Mouse (Mus musculus) embryonic facial prominence, embryonic 12.5 days (tissue): Measurements from ENCODE around the gene Cox4i1. TPM values are rescaled to one million over a fixed set of nuclear protein-coding genes. Genes with fewer than 3 reads are reported as not detected.

Experiments
- ATAC-seq: fragments of 200-750 bp; cut with Nextera tagmentation; 2 replicates; pipeline ENCODE4 v1.8.0; 2017; ENCODE audit not compliant: insufficient number of reproducible peaks, insufficient read depth, low FRiP score, low TSS enrichment
- H3K27ac ChIP-seq: fragments of 300-500 bp; sonication (generic); 2 replicates; pipeline ENCODE4 v1.5.1; 2016; ENCODE audit warnings: mild to moderate bottlenecking
- H3K27me3 ChIP-seq: fragments of 300-500 bp; sonication (generic); 2 replicates; pipeline ENCODE4 v1.6.1; 2016; ENCODE audit warnings: mild to moderate bottlenecking, moderate library complexity
- H3K36me3 ChIP-seq: fragments of 300-500 bp; sonication (generic); 2 replicates; pipeline ENCODE4 v1.6.1; 2016; ENCODE audit warnings: mild to moderate bottlenecking
- H3K4me1 ChIP-seq: fragments of 300-500 bp; sonication (generic); 2 replicates; pipeline ENCODE4 v1.6.1; 2016
- H3K4me2 ChIP-seq: fragments of 300-500 bp; sonication (generic); replicated peaks from 2 replicates; pipeline ENCODE4 v1.6.1; 2016; ENCODE audit warnings: mild to moderate bottlenecking, moderate library complexity
- H3K4me3 ChIP-seq: fragments of 300-500 bp; sonication (generic); 2 replicates; pipeline ENCODE4 v1.5.1; 2016; ENCODE audit warnings: mild to moderate bottlenecking
- H3K9ac ChIP-seq: fragments of 300-500 bp; sonication (generic); 2 replicates; pipeline ENCODE4 v1.6.1; 2016; ENCODE audit warnings: mild to moderate bottlenecking, moderate library complexity
- H3K9me3 ChIP-seq: fragments of 300-500 bp; sonication (generic); 2 replicates; pipeline ENCODE4 v1.6.1; 2016; ENCODE audit warnings: mild to moderate bottlenecking, moderate library complexity
- WGBS: fragments of 180-500 bp; shearing (Covaris S2); methylation state at CpG from one replicate; pipeline ENCODE4 v1.1.7; 2016; 5-methylcytosine and 5-hydroxymethylcytosine counted together
- polyA plus RNA-seq: library from polyadenylated mRNA; unstranded; fragments of >200 nt; fragmentation: Nextera tagmentation; extraction: Ambion mirVana; gene quantifications from 2 replicates; pipeline ENCODE4 v1.2.1, GENCODE M21; 2016

The Cox4i1 gene
- polyA plus RNA-seq = 901 and 909 TPM in 2 replicates

- H3K9me3 ChIP-seq = no peaks in the 10 kb centered on the region
- peak within 1 kb of the TSS; percentile 82 for H3K4me2 ChIP-seq
- peak; percentile 85 for ATAC-seq
- no peaks in the 10 kb centered on the region for H3K27me3 ChIP-seq
- peak within 1 kb of the TSS; percentile 98 for H3K9ac ChIP-seq
- H3K4me3 ChIP-seq = peak within 1 kb of the TSS; percentile 99
- peak within 1 kb of the TSS; percentile 87 for H3K27ac ChIP-seq
- WGBS = under 1% methylated on average over 105 of the region's 105 CpGs
- H3K4me1 ChIP-seq = peaks cover 22% of the 10 kb centered on the region
- H3K36me3 ChIP-seq = peaks cover 37% of the 10 kb centered on the region
Observed at GRCm38 (mm10) chr8:120667561-120668373, at the start of gene Cox4i1, which contains the start of gene Gm27021. Gene Cox4i1, plus strand, starts transcription at chr8:120668222. Gene Gm27021, minus strand, starts transcription at chr8:120668079.

DNA sequence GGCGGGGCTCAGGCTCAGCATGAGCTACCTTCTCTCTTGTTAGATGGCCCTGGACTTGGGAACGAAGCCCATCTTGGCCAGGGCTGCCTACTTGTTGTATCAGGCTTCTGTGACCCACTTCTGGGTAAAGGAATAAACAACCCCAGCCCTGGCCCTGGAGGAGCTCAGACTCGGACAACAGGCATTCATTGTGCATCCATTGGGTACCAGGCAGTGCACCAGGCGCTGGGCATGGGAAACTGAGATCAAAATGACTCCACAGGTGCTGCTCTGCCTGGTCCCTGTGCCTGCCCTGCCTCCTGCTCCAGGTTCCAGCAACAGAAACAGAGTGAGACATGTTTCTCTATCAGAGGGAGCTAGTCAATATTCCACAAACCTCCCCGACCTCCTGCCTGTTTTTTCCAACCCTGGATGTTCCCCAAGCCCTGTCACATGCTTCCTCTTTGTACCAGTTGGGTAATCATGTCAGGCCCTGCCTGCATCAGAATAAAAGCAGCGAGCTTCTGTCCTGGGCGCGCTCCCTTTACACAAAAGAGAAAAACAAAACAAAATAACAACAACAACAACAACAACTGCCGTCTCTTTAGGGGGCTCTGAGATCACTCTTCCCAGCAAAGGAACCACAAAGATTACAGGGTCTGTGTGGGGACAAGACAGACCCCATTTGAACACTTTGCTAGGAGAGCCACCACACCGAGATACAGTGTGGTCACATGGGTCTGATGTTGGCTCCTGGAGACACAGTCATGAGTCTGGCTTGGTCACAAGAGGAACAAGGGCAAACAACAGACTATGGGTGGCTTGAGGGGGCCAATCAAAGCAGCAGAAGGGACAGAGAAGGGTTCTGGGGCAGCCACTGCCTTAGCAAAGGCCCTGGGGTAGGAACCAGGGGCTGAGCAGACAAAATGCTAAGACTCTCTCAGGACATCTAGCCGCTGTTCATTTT is 48.5 kb upstream of the Cox4i1 start:
- Histone ChIP-seq H3K9ac (no peak overlapping the region), H3K4me3 (no peak overlapping the region), H3K9me3 (no peaks in the 10 kb centered on the region), H3K4me2 (no peak overlapping the region), H3K27ac (0 out of 2 replicates have a peak overlapping the region, but pooled peaks have one; percentile 32), H3K4me1 (peaks cover 28% of the 10 kb centered on the region), H3K36me3 (no peaks in the 10 kb centered on the region), H3K27me3 (no peaks in the 10 kb centered on the region)
- ATAC-seq = no peak
- 72% methylated on average over 11 of the region's 11 CpGs for WGBS

DNA sequence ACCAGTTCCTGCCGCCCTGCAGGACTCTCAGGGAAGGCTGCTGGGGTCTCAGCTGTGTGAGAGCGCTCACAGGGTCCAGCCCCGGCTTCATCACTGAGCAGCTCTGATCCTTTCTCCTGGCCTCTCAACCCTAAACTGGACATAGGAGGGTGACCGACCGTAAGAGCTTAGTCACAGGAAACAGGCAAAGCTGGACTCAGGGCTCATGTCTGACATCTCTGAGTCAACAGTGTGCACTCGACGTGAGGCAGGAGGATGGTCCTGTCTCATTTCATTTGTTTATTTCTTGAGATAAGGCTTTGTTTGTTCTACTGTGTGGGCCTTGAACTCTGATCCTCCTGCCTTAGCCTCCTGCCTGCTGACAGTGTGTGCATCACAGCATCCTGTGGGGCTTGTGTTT is 47.6 kb upstream of the Cox4i1 start:
- no peak for ATAC-seq
- Histone ChIP-seq H3K4me3 (no peak overlapping the region), H3K9ac (no peak overlapping the region), H3K4me2 (no peak overlapping the region), H3K27ac (no peak overlapping the region), H3K4me1 (peaks cover 27% of the 10 kb centered on the region), H3K27me3 (no peaks in the 10 kb centered on the region), H3K36me3 (no peaks in the 10 kb centered on the region), H3K9me3 (peaks cover 2% of the 10 kb centered on the region; the same call in 1 of the 2 replicates)
- 46% methylated on average over 7 of the region's 7 CpGs for WGBS

GRCm38 (mm10) chr8:120622161-120622560 is 45.9 kb upstream of the Cox4i1 start:
- H3K9ac ChIP-seq = no peak overlapping the region
- no peak overlapping the region for H3K4me3 ChIP-seq
- 74% methylated on average over 14 of the region's 14 CpGs for WGBS
- H3K4me2 ChIP-seq = no peak overlapping the region
- H3K4me1 ChIP-seq = peaks cover 12% of the 10 kb centered on the region
- H3K9me3 ChIP-seq = peaks cover 4% of the 10 kb centered on the region; the same call in 1 of the 2 replicates
- no peaks in the 10 kb centered on the region for H3K27me3 ChIP-seq
- H3K27ac ChIP-seq = no peak overlapping the region
- no peaks in the 10 kb centered on the region for H3K36me3 ChIP-seq
- no peak for ATAC-seq

DNA sequence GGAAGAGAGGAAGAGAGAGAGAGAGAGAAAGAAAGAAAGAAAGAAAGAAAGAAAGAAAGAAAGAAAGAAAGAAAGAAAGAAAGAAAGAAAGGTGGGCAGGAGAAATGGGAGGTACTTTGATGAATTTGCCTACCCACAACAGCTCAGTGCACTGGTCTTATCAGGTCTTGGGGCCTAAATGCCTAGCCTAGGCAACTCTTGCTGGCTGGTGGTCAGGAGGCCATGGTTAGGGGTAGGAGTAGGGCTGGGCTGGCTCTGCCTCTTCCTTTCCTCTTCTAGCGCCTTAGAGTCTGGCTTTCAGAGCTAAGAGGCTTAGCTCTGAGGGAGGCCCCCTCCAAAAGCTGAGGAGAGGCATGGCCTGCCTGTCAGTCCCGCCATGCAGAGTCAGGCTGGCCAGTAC is 44.4 kb upstream of the Cox4i1 start:
- H3K9me3 ChIP-seq = peaks cover 4% of the 10 kb centered on the region; the same call in 1 of the 2 replicates
- no peak overlapping the region for H3K4me2 ChIP-seq
- 0 out of 2 replicates have a peak, but pooled peaks cover 8% of the 10 kb centered on the region for H3K4me1 ChIP-seq
- no peak overlapping the region for H3K27ac ChIP-seq
- no peaks in the 10 kb centered on the region for H3K36me3 ChIP-seq
- 28% methylated on average over 2 of the region's 2 CpGs for WGBS
- no peak overlapping the region for H3K9ac ChIP-seq
- H3K4me3 ChIP-seq = no peak overlapping the region
- H3K27me3 ChIP-seq = no peaks in the 10 kb centered on the region
- no peak for ATAC-seq

- WGBS = 59% methylated on average over 11 of the region's 11 CpGs
- Histone ChIP-seq H3K27me3 (no peaks in the 10 kb centered on the region), H3K9ac (no peak overlapping the region), H3K4me2 (no peak overlapping the region), H3K27ac (no peak overlapping the region), H3K4me1 (0 out of 2 replicates have a peak, but pooled peaks cover 3% of the 10 kb centered on the region), H3K36me3 (no peaks in the 10 kb centered on the region), H3K4me3 (no peak overlapping the region), H3K9me3 (peaks cover 4% of the 10 kb centered on the region; the same call in 1 of the 2 replicates)
- no peak for ATAC-seq
Observed at GRCm38 (mm10) chr8:120626461-120626860, 41.6 kb upstream of the Cox4i1 start.

GRCm38 (mm10) chr8:120627298-120627697 is 40.7 kb upstream of the Cox4i1 start:
- Histone ChIP-seq H3K4me1 (0 out of 2 replicates have a peak, but pooled peaks cover 3% of the 10 kb centered on the region), H3K9me3 (peaks cover 4% of the 10 kb centered on the region; the same call in 1 of the 2 replicates), H3K27ac (no peak overlapping the region), H3K4me2 (no peak overlapping the region), H3K4me3 (no peak overlapping the region), H3K27me3 (no peaks in the 10 kb centered on the region), H3K9ac (no peak overlapping the region), H3K36me3 (no peaks in the 10 kb centered on the region)
- ATAC-seq = no peak
- 86% methylated on average over 5 of the region's 5 CpGs for WGBS

- H3K9ac ChIP-seq = no peak overlapping the region
- no peak overlapping the region for H3K27ac ChIP-seq
- no peak overlapping the region for H3K4me2 ChIP-seq
- H3K9me3 ChIP-seq = peaks cover 10% of the 10 kb centered on the region; the same call in 1 of the 2 replicates
- H3K36me3 ChIP-seq = no peaks in the 10 kb centered on the region
- peaks cover 24% of the 10 kb centered on the region for H3K27me3 ChIP-seq
- no peak for ATAC-seq
- no peak overlapping the region for H3K4me3 ChIP-seq
- peaks cover 10% of the 10 kb centered on the region; the same call in 1 of the 2 replicates for H3K4me1 ChIP-seq
- 25% methylated on average over 5 of the region's 5 CpGs for WGBS
Observed at GRCm38 (mm10) chr8:120630031-120630430, 38.0 kb upstream of the Cox4i1 start.

GRCm38 (mm10) chr8:120630848-120631247 is 37.2 kb upstream of the Cox4i1 start:
- H3K4me2 ChIP-seq = no peak overlapping the region
- no peak overlapping the region for H3K4me3 ChIP-seq
- peaks cover 6% of the 10 kb centered on the region; the same call in 1 of the 2 replicates for H3K9me3 ChIP-seq
- ATAC-seq = no peak
- H3K9ac ChIP-seq = no peak overlapping the region
- no peak overlapping the region for H3K27ac ChIP-seq
- 50% methylated on average over 6 of the region's 6 CpGs for WGBS
- H3K36me3 ChIP-seq = no peaks in the 10 kb centered on the region
- peaks cover 10% of the 10 kb centered on the region; the same call in 1 of the 2 replicates for H3K4me1 ChIP-seq
- H3K27me3 ChIP-seq = peaks cover 25% of the 10 kb centered on the region

GRCm38 (mm10) chr8:120631441-120632375 is 36.3 kb upstream of the Cox4i1 start:
- Histone ChIP-seq H3K4me1 (peaks cover 10% of the 10 kb centered on the region; the same call in 1 of the 2 replicates), H3K4me2 (no peak overlapping the region), H3K36me3 (no peaks in the 10 kb centered on the region), H3K27me3 (peaks cover 25% of the 10 kb centered on the region), H3K4me3 (no peak overlapping the region), H3K9ac (no peak overlapping the region), H3K9me3 (peaks cover 6% of the 10 kb centered on the region; the same call in 1 of the 2 replicates), H3K27ac (no peak overlapping the region)
- no peak for ATAC-seq
- 76% methylated on average over 21 of the region's 21 CpGs for WGBS
